Mouse (Mus musculus): Measurements from ENCODE around the gene Exoc7.

- no peak for TF ChIP-seq CTCF (IDR thresholded peaks at IDR 0.05; ENCODE audit: extremely low read depth, insufficient read length, insufficient replicate concordance, low read depth, low read length)
- TF ChIP-seq POLR2A (IDR thresholded peaks at IDR 0.05; ENCODE audit: low read depth, low read length) = no peak
Measured at GRCm38 (mm10) chr11:116247502-116248222, 59.4 kb downstream of the Exoc7 start.
